Mouse (Mus musculus) frontal cortex, adult (tissue): ENCODE measurements around the gene Grip2.

ENCODE experiments used
- ATAC-seq: cut with Nextera tagmentation; 2 replicates; pipeline ENCODE4 v1.9.2; 2017; ENCODE audit warnings: mild to moderate bottlenecking, moderate library complexity, mixed read lengths; ENCODE audit not compliant: low TSS enrichment

Grip2 gene

DNA sequence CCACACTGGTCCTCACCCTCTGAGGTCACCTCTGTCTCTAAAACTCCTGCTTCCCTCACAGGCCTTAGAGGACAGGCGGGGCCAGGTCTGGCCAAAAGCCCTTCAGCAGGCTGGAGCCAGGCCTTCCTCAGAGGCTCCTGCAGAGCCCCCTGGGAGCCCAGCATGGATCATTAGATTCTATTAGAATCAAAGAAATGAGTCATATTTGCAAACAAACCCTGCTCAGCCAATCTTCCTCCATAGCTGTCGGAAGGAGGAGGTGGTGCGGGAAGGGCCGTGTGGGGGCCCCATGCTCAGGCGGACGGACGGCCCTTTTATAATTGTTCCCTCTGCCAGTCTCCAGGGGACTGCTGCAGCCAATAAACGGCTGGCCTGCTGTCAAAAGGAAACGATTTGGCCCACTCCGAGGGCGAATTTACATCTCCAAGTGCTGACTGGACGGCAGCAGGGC, 97.3 kb downstream of the Grip2 start:
- ATAC-seq: peak; percentile 32

DNA sequence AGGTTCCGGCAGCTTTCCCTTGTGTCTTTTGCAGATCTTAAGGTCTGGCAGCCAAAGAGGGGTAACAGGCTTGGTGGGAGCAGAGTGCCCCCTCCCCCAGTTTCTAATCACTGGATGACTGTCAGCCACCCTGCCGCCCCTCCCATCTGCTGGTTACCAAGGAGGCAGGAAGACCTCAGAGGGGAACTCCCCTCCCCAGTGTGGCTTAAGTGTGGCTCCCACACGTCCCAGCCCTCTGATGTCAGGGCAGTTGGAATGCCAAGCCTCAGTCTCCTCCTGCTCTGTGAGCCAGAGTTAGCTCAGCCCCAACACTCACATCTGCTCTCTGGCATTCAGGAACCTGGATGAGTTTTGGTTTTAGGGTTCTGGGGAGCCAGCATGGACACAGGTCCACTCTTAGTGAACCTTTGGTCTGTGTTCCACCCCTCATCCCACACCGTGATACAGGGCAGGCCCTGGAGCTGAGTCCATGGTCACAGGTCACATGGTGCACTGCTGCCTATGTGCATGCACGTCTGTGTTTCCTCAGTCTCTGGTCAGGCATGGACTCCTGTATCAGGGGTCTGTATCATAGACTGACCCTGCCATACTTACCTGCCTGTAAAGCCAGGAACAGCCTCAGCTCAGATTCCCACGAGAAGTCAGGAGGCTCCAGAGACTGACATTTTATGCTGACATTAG, 98.0 kb downstream of the Grip2 start:
- no peak for ATAC-seq

DNA sequence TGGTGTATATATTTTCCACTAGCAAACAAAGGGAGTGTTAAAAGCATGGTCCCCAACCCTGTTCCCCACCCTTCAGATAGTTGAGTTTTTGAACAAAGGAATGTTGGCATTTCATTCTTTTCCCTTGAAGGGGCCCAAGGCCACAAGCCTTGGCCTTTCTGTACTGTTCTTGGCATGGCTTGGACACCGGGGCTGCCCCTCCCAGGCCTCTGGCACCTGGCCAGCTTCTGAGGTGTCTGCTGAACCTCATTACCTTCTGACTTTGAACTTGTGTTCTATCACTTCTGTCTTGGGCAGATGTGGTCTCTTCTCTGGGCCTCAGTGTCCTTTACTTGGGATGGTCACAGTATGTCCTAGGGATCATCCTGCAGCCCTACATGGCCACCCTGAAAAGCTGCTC, 99.7 kb downstream of the Grip2 start:
- ATAC-seq: no peak

DNA sequence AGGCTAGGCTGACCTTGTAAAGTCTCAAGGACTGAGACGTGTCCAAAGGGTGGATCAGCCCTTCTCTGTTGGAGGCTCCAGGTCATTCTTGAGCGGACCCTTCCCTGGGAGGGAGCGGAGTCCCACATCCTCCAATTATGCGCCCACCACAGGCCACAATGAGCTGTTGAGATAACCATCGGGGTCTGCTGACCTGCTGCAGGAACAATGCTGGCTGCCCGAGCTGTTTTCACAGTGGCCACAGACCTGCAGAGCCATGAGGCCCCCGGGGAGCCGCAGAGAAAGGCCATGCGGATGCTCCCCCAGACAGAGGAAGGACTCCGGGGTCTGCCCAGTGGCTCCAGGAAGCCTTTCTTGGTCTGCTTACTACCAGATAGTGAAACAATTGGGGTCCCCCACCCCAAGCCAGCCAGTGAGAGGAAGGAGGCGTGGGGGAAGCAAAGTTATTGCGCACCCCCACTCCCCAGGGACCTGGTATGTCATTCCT, 105.8 kb downstream of the Grip2 start:
- no peak for ATAC-seq

DNA sequence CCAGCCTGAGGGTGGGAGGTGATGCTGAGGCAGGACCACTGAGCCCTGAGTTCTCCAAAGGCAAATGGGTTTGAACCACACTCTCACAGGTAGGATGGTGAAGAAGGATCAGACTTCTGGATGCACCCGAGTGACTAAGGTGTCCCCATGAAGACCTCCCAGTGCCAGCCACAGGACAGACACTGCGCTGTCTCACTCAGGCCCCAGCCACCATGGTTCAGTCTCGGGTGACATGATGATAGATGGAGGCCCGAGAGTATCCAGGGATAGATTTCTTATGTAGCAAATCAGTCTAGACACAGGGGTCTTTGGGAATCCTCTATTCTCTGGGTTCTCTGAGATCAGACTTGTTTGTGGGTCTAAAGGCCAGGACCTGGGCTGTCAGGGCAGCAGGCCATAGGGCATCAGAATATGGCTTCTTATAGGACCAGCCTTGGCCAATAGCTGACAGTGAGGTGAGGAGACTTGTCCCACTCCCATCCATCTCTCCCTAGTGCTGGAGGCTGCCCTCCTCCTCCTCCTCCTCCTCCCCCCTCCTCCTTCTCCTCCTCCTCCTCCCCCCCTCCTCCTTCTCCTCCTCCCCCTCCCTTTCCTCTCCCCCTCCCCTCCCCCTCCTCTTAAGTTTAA, 106.3 kb downstream of the Grip2 start:
- ATAC-seq: peak; percentile 2; the same call in 1 of the 2 replicates

DNA sequence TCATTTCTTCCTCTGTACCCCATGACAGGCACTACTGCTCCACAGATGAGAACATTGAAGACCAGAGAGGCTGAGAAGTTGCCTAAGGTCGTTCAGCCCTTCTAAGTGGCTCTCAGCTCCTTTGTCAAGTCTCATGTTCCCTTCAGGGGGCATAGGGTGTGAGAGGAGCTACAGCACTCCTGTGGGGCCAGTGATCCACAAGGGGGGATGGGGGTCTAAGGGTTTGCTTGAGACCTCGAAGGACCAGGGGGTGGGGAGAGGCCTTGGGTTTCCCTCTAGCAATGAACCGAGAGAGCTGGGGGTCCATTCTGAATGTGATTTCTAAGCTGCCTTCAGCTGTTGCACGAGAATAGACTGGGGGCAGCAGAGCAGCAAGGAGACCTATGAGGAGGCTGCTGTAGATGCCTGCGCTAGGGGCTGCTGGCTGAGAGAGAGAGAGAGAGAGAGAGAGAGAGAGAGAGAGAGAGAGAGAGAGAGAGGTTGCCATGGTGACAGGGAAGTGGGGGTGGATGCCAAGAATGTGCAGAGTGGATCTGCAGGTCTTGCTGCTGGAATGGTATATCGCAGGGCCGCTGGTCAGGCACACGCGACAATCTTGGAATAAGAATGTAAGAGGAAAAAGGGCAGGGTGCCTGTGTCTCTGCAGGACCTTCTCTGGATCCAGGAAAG, 107.1 kb downstream of the Grip2 start:
- peak; percentile 44 for ATAC-seq

DNA sequence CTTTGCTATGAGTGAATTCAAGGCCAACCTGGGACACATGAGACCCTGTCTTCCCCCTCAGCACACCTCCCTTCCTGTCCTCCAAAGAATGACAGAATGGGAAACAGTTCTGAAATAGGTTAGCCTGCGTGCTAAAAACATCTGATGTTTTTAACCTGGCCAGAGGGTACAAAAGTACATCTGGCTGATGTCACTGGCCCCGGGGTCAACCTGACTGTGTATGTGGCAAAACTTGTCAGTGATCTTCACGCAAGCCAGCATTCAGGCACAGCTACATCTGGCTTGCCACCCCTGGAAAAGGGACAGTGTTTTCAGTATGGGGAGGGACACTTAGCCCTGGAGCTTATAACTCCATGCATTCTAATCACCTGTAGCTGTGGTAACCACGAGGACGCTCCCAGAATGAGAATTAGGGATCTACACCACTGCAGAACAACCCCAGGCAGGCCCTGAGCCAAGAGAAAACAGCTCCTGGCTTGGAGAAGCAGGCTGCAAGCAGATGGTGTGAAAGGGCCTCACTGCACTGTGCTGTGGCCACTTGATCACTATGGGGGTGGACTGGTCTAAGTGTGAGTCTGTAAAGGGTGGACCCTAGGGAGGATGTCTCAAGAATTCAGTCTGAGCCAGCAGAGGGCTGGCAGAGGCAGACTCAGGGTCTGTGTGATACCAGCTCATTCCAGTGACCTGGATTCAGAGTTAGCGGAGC, 107.9 kb downstream of the Grip2 start:
- peak; percentile 31 for ATAC-seq

- ATAC-seq: peak; percentile 21
These were observed 108.4 kb downstream of the Grip2 start for GRCm38 (mm10) chr6:91718603-91719002.

DNA sequence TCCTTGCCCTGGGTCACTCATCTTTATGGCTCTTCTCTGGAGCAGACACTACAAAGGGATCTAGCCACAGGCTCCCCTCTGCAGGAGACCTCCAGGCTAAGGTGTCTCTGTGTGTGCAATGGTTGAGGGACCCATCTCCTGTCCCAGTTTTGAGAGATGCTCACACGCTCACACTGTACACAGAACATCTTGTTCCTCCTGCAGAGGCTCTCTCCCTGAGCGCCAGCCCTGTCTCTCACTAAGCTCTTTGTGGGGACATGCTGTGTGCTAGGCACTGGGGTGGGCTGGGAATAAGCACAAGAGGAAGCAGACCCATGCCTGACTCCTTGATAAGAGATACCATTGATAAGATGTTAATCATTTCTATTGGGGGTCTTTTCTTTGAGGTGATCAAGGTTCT, 109.0 kb downstream of the Grip2 start:
- ATAC-seq: peak; percentile 26; the same call in 1 of the 2 replicates

- no peak for ATAC-seq
These were observed 110.9 kb downstream of the Grip2 start for GRCm38 (mm10) chr6:91715988-91716810.

DNA sequence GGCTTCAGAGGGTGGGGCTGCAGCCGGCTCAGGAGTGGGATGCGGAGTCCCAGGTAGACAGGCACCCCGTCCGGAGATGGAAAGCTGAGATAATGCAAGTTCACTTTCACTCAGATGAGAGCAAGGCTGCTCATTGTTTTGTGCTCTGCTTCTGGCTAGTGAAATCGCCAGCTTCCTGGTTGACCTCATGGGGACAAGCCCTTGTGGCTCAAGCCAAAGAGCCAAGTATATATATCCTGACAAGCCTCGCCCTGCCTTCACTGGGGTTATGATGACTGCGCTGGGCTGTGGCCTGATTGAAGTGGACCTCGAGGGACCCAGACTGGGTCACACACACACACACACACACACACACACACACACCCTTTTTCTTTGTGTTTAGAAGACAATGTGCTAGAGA, 112.0 kb downstream of the Grip2 start:
- no peak for ATAC-seq

DNA sequence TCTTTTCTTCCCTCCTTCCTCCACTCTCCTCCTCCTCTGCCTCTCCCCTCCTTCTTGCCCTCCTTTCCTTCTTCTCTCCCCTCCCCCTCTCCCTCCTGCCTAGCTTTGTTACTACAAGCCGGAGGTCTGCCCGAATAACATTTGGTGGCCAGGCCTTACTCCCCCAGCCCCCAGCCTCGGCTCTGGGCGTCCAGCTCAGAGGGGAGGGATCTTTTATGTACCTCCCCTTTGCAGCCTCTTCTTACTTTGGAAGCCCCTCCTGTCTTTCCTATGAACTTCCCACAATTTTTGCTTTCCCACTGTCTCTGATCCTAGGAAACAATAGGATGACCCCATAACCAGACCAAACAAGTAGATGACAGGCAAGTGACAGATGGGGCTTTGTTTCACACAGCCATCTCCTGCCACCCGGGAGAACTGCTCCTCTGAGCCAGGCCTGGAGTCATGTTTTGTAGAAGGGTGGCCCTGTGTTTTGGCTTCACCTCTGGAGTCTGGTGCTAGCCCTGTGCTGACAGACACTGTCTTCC, 113.6 kb downstream of the Grip2 start:
- ATAC-seq: no peak

DNA sequence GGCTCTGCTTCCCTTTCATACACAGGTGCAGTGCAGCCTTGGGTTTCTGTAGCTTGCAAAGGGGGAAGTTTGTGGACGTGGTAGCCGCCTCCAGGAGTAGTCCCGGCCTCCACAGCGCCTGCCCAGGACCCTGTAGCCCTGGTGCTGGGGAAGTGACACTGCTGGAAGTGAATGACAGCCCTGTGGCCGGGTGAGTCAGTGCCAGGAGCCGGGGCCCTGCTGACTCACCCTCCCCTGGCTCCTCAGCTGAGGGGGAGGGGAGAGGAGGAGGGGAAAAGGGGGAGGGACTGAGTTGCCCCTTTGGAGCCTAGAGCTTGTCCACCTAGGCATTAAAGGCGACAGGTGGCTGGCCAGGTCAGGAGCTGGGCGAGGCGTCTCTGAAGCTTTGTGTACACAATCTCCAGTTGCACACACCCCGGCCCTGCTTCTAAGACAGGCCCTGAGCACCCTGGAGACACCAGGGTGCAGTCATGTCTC, 114.2 kb downstream of the Grip2 start:
- ATAC-seq: peak; percentile 43

GRCm38 (mm10) chr6:91712097-91712854, 114.8 kb downstream of the Grip2 start:
- no peak for ATAC-seq
